Mouse (Mus musculus) lung, adult 2 months (tissue): ENCODE data around the gene Retnlb. TPM values are rescaled to one million over a fixed set of nuclear protein-coding genes. Genes with fewer than 3 reads are reported as not detected.
"Not testable (repeated sequence)": the region's sequence is repeated elsewhere in the genome, so short reads cannot be mapped to it uniquely, and the experiment has no call there.

ENCODE experiments used
- DNase-seq: peaks from one replicate; pipeline ENCODE4 v3.0.0; 2022
- H3K4me1 ChIP-seq: fragments of 200-500 bp; 2 replicates; pipeline ENCODE4 v1.6.1; 2011; ENCODE audit warnings: low read length; ENCODE audit not compliant: control insufficient read depth, insufficient read depth
- H3K4me3 ChIP-seq: fragments of 200-500 bp; replicated peaks from 2 replicates; pipeline ENCODE3; 2011; ENCODE audit warnings: low read depth, mild to moderate bottlenecking, control low read depth, low read length; ENCODE audit errors: extremely low read depth
- CTCF ChIP-seq: fragments of 200-500 bp; IDR thresholded peaks from 2 replicates; pipeline ENCODE4 v1.5.1; 2011; ENCODE audit warnings: mild to moderate bottlenecking, low read length, control low read depth; ENCODE audit not compliant: insufficient read depth
- POLR2A ChIP-seq: fragments of 200-500 bp; IDR thresholded peaks from 2 replicates; pipeline ENCODE4 v1.6.1; 2011; ENCODE audit warnings: low read depth, mild to moderate bottlenecking, control low read depth, low read length, borderline replicate concordance; ENCODE audit errors: extremely low read depth
- WGBS: fragments of 180-500 bp; shearing (Covaris S2); methylation state at CpG from one replicate; pipeline ENCODE4 v1.1.7; 2018; 5-methylcytosine and 5-hydroxymethylcytosine counted together
- polyA plus RNA-seq: library from polyadenylated mRNA; depleted of rRNA; stranded (reverse); fragments of >200 nt; gene quantifications from 2 replicates; pipeline ENCODE4 v1.2.3, GENCODE M21; 2012; rRNA removed

Gene Retnlb
- polyA plus RNA-seq, 1 experiment = not detected

- H3K4me3 ChIP-seq = no peak overlapping the region
- 85% methylated on average over 4 of the region's 4 CpGs for WGBS
- TF ChIP-seq POLR2A = no peak
- TF ChIP-seq CTCF = no peak
Observed at GRCm38 (mm10) chr16:48843671-48844386, 27.2 kb downstream of the Retnlb start.

GRCm38 (mm10) chr16:48865004-48865403 lies 48.3 kb downstream of the Retnlb start:
- H3K4me3 ChIP-seq, DNase-seq, H3K4me1 ChIP-seq: not testable (repeated sequence)
- WGBS = 77% methylated on average over 1 of the region's 1 CpGs

More at GRCm38 (mm10) chr16:48843671-48844386, 27.2 kb downstream of the Retnlb start:
- DNase-seq = no peak
- H3K4me1 ChIP-seq = no peaks in the 10 kb centered on the region

GRCm38 (mm10) chr16:48867690-48868089 lies 51.0 kb downstream of the Retnlb start:
- H3K4me1 ChIP-seq = no peaks in the 10 kb centered on the region
- 70% methylated on average over 2 of the region's 2 CpGs for WGBS
- DNase-seq = no peak
- H3K4me3 ChIP-seq = no peak overlapping the region
- no peak for TF ChIP-seq CTCF
- TF ChIP-seq POLR2A = no peak

Other genes starting within 250 kb of the Retnlb start
- 0.11 and 0.30 TPM in 2 replicates for gene Trat1, start 44.8 kb upstream of the Retnlb start, polyA plus RNA-seq
- 105 and 219 TPM in 2 replicates for gene Retnla, start 25.7 kb downstream of the Retnlb start, polyA plus RNA-seq
- 10.2 and 46.2 TPM in 2 replicates for gene Retnlg, start 55.8 kb downstream of the Retnlb start, polyA plus RNA-seq
- gene Dzip3, start 177.3 kb downstream of the Retnlb start, polyA plus RNA-seq = 1.8 and 2.3 TPM in 2 replicates
- 0.19 and 0.69 TPM in 2 replicates for gene Cip2a, start 177.3 kb downstream of the Retnlb start, polyA plus RNA-seq
- not detected in 2 replicates for gene Myh15, start 240.6 kb downstream of the Retnlb start, polyA plus RNA-seq